Mouse (Mus musculus): ENCODE measurements around the gene Mfsd7a. TPM values are rescaled to one million over a fixed set of nuclear protein-coding genes. Genes with fewer than 3 reads are reported as not detected.
A peak's percentile ranks its signal among the peaks of the same experiment; 100 is the strongest.
"Not testable (repeated sequence)": the region's sequence is repeated elsewhere in the genome, so short reads cannot be mapped to it uniquely, and the experiment has no call there.

The Mfsd7a gene
- total RNA-seq (2022) = 1 to 10 TPM; 1.4 to 3.6 (median 1.8) TPM

DNA sequence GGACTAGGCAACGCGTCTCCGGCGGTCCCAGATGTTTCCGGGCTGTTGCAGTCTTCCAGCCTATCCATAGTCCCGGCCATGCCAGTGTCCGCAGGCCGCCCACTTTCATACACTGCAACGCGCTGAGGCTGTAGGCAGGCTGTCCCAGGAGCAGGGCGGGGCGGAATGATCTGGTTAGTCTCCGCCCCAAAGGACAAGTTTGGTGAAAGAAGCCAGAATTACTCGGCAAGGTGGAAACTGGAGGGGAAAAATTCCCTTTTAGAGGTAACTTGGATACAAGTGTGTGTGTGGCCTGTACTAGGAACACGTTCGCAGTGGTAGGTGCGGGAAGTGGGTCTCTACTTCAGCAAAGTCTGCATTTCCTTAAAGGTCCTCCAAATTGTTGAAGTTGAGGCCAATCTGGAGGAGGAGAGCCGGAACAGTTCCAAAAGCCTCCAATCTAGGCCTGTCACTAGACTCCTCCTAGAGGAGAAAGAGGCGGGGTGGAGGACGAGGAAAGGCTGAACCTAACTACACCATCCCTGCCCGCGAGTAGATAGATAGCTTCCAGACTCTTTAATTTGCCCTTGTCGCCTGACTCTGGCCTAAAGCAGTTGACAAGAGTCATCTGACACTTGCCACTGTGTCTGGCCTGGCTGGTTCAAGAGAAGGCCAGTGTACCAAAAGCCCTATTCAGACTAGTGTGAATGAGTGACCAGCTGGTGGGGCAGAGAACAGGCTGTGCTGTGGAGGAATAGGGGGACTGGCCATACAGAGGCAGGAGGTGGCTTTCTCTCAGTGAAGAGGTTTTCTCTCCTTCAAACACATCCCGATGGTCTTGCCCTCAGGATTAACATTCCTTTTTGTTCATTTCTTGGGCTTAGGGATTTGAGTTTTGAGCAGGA is at the start of gene Mfsd7a:
Gene Mfsd7a (minus strand): TSS at position 107 of the 884 bp plus-strand sequence.
- DNase-seq = peak; percentile 74

DNA sequence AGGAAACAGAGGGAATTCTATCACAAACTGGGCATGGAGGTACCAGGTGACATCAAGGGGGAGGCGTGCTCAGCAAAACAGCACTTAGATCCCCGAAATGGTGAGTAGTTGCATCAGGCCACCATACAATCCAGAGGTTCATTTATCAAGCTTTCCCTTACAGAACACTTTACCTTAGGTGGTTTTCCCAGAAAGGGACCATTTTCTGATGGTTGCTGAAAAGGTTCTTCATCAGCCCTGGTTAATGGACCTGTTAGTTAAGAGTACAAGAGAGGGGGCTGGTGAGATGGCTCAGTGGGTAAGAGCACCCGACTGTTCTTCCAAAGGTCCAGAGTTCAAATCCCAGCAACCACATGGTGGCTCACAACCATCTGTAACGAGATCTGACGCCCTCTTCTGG is 37.5 kb upstream of the Mfsd7a start:
- DNase-seq = not testable (repeated sequence)

DNA sequence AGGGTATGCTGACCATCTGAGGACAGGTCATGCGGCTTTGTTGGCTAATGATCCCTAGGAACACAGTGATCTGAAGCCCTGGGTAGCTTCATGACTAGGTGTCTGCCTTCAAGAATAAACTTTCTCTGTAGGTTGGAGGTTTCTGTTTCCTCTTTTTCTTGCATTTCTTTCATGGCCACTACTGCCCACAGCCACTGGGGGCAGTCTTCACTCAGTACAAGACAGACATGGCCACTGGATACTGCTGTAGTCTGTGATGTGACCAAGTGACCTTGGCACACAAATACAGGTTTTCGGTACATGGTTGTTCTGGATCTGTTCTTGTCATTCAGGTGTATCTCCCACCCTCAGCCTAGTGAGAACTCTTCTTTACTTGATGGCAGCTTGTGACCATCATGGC is 36.5 kb upstream of the Mfsd7a start:
- DNase-seq = no peak

DNA sequence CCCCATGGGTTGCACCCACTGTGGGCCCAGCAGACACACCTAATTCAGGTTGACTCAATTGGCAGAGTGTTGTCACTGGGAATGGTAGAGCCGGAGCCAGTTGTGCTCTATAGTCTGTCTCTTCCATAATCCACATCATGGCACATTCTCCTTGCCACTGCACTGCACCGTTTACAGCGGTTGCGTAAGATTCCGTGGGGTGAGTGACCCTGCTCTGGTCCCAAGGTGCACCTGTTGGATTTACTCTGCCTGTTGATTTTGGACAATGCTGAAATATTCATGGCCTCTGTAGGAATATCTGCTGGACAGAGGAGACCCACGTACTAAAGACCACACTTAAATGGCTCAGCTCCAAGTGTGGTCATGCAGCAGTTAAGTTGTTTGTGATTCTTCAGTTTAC is 34.3 kb upstream of the Mfsd7a start:
- no peak for DNase-seq

DNA sequence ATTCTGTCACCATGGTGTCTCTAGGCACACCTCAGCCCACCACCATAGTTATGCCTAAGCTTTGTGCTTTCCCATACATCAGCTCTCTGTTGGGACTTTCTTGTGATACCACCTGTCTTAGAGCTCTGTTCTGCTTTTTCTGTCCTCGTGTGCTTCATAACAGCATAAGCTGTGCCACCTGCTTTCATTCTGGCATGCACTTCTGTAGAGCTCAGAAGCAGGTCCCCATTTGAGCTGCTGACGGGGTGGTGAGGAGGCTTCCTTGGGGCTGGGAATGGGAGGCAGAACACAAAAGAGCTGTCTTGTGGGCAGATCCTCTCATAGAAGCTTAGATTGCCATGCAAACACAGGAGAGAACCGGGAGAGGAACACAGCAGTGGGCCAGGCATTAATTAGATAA is 27.3 kb upstream of the Mfsd7a start:
- DNase-seq = no peak

DNA sequence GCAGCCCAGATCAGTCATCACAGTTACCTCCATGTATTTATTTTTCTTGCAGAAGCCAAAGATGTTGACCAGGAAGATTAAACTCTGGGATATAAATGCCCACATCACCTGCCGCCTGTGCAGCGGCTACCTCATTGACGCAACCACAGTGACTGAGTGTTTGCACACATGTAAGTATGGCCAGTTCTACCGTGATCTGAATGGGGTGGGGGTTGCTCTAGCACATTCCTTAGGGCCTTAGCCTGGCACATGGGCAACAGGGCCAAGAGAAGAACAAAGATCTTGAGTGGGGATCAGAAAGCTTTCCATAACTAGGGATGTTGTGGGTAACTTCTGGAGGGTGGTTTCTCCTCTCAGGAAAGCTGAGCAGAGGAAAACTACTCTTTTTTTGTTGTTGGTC is 25.0 kb upstream of the Mfsd7a start:
- DNase-seq = no peak

DNA sequence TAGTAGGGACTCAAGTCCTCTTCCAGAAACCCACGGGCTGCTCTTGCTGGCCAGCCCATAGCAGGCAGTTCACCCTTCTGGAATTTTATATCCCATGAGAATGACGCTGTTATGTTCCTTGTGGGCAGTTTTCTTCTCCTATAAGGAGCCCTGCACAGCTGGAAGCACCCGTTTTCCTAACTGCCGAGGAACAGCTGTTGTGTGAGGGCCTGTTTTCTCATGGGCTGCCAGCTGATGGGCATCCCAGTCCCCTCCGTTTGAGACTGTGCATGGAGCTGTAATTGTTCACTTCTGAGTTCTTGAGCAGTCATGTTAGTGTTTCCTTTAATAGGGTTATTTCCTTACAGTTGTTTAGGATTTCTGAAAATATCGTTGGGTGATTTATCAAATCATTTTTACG is 20.9 kb upstream of the Mfsd7a start:
- DNase-seq = no peak

DNA sequence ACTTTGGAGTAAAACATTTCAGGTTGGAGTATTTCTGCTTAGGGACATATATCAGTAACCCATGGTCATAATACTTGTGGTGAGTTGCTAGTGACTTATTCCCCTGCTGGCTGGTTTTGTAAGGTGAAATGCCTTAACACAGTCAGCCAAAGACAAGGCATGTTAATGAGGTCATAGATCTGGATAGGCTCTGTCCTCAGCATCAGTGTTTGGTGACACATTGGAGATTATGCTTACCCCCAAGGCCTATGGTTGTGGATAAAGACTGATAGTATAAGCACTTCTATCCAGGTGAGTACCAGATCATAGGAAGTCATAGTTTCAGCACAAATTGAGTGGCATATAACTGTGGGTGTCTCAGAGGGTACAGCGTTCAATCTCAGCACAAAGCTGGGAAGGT is 18.0 kb upstream of the Mfsd7a start:
- DNase-seq = no peak

DNA sequence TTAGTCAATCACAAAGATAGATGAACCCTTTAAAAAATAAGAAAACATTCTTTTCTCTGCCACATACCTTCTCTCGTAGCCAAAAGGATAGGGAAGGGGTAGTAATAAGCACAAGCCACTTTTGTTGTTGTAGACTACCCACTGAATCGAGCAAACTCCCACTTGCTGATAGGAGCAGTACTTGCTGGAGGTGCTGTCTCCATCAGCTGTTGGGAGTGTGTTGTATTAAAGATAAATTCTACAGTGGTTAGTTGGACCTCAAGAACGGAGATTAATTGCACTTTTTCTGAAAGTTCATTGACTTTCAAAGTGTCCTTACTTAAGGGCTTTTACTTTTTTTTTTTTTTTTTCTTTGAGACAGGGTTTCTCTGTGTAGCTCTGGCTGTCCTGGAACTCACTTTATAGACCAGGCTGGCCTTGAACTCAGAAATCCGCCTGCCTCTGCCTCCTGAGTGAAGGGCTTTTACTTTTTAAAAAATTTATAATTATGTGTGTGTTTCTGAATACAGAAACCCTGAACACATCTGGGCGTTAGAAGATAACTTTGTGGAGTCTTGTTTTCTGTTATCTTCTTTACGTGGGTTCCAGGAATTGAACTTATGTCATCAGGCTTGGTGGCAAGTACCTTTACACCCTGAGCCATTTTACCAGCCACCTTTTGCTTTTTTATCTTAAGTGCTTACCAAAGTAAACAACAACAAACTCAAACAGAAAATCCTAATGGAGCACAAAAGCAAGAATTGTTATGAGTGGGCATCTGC is 16.6 kb upstream of the Mfsd7a start:
- no peak for DNase-seq

DNA sequence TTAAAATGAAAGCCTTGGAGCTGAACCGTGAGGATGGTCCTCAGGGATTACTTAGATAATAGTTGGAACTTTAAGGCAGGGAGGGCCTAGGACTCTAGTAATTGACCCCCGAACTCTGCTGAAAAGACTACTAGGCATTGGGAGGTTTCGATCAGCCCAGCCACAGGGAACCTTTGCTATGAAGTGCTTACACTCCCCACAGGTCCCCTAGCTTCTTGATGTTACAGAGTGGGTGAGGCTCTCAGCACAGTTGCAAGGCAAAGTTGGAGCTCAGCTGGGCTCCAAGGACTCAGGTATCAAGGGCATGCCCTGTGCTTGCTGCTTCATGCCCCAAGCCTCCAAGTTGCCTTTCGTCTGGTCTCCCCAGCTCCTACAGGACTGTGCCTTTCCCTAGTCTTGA is 13.8 kb upstream of the Mfsd7a start:
- no peak for DNase-seq

DNA sequence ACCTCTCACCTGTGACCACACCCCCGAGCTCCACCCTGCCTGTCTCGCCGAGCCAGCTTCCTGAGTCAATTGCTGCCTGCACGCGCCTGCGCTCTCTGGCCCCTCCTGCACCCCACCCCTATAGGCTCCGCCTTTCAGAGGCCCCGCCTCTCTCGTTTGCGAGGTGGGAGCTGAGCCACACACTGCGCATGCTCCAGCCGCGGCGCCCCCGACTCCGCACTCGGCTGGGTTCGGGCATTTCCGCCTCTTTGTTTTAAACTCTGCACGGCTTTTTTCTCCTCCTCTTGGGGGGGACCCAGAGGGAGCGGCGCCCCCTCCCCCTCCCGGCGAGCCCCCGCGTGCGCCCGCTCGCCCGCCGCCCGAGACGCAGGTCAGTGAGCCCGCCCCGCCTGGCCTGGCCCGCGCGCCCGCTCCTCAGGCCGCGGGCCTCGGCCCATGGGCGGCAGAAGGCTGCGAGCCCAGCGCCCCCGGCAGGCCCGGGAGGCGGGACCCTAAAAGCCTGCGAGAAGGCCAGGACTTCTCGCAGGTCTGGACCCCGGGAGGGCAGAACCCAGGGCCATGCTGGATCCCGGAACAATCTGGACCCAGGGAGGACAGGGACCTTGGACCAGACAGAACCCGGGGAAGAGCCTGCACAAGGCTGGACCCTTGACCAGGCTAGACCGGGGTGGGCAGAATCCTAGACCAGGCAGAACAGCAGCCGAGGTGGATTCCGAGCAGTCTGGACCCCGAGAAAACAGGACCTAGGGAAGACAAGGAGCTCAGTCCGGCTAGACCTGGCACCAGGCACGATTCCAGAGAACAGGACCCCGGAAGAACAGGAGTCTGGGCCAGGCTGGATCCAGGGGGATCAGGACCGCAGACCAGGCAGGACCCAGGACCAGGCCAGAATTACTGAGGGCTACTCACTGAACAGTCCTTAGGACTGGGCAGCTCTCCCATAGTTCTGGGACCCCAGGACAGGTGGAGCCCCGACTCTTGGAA is 12.7 kb upstream of the Mfsd7a start, which contains the start of gene Pcgf3:
Gene Pcgf3 (plus strand): TSS at position 151 of the 984 bp plus-strand sequence.
- peak; percentile 96 for DNase-seq

DNA sequence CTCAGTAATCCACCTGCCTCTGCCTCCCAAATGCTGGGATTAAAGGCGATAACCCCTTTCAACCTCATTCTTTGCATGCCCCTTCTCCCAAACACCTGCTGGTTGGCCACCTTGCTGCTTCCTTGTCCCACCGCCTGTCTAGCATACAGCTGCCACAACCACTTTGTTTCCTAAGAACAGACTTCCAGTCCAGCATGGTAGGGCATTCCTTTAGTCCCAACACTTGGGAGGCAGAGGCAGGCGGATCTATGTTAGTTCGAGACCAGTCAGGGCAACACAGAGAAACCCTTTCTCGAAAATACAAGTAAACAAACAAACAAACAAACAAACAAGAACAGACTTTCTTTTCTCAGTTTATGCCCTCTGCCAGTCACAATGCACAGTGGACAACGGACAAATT is 11.8 kb upstream of the Mfsd7a start:
- no peak for DNase-seq

DNA sequence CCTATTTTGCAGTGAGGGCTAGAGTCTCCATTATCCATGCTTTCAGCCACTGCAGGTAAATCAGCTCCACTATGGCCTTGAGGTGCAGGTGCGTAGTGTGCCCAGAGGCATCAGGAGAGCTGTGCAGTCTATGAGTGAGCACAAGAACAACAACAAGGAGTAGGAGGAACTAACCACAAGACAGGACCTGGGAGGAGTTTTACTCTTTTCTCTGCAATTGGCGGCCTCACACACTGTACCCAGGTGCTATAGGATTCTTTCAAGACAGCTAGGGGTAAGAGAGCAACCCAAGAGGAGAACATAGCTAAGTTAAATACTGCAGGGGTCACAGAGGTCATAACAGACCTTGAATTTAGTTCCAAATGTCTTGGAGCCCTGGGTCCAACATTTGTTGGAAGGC is 10.0 kb upstream of the Mfsd7a start:
- no peak for DNase-seq

DNA sequence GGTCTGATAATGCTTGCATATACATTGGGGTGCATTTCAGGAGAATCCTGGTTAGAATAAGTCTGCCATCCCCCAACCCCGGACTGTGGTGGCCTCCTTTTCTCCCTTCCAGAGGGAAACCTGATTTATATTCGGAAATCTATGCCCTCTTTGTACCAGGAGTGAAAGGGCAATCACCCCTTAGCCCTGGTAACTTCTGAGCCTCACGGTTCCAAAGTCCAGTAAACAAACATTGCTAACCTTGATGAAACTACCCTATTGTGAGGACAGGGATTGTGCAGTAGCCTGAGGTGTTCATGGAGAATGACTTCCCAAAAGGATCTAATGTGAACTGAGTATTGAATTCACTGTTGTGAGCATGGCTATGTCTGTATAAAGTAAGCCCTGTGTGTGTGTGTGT is 5.4 kb upstream of the Mfsd7a start:
- no peak for DNase-seq

DNA sequence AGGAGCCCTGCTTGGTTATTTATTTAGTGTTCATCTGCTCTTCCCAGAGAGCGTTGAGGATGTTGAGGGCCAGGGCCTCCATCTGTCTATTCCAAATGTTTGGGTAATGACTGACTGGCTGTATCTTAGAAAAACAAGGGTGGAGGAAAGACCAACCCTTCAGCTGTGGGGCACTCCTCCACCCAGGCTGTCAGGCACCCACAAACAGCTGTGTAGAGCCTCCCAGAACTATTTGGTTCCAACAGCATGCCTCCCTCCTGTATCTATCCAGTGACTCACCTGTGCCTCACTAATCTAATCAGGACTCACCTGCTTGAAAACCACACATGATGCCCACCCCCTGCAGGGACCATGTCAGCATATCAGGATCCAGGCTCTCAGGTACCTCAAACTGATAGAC is 3.7 kb upstream of the Mfsd7a start:
- DNase-seq = no peak

DNA sequence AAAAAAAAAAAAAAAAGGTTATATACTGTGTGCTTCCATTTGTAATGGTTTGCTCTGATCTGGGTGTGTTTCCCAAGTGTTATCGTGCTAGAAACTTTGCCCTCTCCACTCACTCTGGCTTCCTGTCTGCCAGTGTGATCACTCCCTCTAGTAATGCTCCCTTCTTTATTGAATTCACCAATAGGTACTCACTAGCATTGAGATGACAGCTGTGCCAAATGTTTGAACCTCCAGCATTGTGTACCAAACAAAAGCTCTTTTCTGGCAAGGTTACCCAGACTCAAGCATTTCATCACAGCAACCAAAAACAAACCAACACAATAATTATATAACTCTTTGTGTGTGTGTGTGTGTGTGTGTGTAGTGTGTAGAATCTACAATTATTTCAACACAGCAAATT is 2.9 kb upstream of the Mfsd7a start:
- DNase-seq = no peak

DNA sequence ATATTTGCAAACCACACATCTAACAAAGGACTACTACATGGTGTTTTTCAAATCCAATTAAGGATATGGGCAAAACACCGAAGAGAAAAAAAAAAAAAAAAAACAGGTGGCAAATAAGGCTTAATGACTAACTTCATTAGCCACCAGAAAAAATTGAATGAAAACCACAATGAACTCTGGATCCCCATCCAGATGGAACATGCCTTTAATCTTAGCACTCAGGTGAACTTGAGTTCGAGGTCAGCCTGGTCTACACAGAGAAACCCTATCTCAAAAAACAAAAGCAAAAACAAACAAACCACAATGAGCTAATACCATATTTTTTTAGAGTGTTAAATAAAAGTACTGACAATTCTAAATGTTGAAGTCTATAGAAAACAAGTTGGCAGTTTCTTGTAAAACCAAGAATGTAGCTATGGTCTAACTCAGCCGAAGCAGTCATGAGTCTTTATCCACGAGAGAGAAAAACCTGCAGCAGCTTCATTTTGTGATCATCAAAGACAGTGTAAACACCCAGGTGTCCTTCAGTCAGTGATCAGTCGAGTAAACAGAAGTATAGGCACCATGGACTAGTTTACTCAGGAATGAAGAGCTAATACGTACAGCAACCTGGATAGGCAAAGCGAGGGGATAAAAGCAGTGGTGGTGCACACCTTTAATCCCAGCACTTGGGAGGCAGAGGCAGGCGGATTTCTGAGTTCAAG is 2.3 kb upstream of the Mfsd7a start:
- DNase-seq = no peak

DNA sequence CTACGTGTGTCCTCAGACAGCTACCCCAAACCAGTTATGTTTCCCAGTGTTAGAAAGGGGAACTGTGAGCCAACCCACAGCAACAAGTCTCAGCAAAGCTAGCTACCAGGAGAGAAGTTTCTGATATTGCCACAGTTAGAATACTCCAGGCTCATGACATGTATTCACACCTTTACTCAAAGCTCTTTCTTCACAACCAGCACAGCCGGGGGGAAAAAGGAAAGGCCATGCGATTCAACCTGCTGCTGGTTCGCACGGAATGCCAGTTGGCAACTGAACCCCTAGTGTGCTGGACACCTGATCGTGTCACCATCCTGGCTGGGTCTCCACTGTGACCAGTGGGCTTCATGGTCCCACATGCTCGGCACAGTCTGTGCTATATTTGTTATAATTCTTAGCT is 834 bp downstream of the Mfsd7a start:
- DNase-seq = no peak

DNA sequence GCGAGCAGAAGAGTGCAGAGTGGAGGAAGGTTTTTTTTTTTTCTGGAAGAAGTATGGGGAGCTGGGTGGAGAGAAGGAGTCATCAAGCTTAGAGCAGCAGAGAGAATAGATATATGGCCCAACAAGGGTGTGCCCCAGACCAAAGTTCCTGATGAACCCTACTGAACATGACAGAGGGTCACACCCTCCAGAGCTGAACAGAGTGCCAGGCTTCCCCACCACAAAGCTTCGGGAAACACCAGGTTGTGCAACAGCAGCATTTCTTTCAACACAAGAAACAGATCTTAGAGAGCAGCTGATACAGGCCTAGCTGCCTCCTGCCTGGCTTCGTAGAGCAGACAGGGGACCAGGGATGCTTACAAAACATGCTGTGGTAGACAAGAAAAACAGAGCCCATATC is 1.7 kb downstream of the Mfsd7a start:
- DNase-seq = no peak

DNA sequence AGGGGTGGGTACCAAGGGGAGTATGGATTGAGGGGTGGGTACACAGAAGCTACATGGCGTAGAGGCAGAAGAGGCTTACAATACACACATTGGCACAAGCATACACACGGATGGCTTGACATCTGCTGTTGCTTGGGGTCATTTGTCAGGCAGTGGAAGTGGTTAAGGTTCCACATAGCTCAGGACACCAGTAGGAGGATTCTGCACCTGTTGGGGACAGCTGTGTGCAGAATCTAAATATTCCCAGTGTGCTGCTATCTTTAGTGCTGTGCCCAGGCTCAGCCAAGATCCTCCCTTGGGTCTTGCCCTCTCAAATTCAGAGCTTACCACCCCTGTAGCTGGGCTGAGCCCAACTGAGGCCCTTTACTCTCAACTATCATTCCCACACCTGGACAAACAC is 12.6 kb downstream of the Mfsd7a start:
- DNase-seq = no peak

DNA sequence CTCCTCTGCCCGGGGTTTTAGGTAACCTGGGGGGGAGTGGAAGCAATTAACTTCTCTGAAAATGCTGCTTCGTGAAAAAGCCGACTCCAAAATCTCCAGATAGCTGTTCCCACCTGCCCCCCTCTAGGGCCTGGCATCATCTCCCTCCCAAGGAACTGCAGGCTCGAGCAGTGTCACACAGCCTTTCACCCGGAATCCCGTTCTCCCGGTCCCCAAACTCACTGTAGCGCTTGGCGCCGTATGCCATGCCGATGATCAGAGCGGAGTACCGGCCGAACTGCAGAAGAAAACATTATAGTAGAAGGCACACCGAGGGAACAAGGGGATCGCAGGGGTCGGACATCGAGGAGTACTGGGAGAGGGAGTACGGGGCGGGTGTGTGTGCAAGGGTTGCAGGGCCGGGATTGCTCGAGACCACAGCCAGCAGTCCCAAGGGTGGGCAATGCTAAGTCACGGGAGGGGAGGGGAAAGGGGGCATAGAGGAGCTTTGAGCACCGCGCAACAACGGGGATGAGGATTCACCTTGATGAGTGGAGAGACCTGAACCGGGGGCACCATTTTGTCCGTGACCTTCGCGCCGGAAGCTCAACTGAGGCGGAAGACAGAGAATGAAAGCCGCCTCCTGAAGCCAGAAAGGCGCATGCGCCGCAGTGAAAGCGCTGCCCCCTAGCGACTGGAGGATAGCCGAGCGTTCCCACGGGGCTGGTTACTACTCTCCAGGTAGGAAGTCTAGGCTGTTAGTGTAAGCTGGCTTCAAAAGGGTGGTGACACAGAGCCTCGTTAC is 14.7 kb downstream of the Mfsd7a start, which contains the start of gene Atp5k:
Gene Atp5k (minus strand): TSS at position 645 of the 784 bp plus-strand sequence.
- peak; percentile 92 for DNase-seq

All from adrenal gland, adult 8-10 months (tissue).